Comparison of ENCODE assay signal across 9 mouse cellular contexts in the genomic region with DNA sequence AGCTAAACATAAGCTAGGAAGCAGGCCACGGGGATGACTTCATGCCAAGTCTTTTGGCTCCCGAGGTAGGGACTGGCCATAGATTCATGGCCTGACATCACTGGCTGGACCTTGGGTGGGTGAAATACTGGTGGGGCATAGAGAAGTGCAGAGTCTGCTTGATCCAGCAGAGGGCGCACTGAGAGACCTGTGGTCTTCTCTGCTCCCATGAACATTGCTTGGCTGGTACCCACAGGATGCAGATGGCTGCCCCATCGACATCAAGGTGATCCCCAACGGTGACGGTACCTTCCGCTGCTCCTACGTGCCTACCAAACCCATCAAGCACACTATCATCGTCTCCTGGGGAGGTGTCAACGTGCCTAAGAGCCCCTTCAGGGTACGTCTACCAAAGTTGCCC. TPM values are rescaled to one million over a fixed set of nuclear protein-coding genes. Genes with fewer than 3 reads are reported as not detected.
DNase-seq lines count a peak whose midpoint lies in the region; ATAC-seq and TF ChIP-seq lines count a peak whose summit lies in the region.
"Had no signal": no experiment of that assay in that cellular context is flagged by ENCODE, and none has a peak within 500 bp of the region (broad histone marks: within the 10 kb centered on the region; RNA-seq: fewer than 3 reads in every experiment).

No protein-coding gene starts in this region.

- no peak overlapping the region for H3K4me3 ChIP-seq in forebrain, embryonic 14.5 days (ENCODE audit: low read depth, low read length)
- H3K4me3 ChIP-seq in forebrain, embryonic 13.5 days = no peak overlapping the region
- H3K4me3 ChIP-seq in midbrain, embryonic 14.5 days (replicated peaks; ENCODE audit: low read depth, low read length) = no peak overlapping the region
- no peak overlapping the region for H3K4me3 ChIP-seq in midbrain, embryonic 11.5 days (ENCODE audit: low read depth, low read length)
- no peak overlapping the region for H3K4me3 ChIP-seq in bone marrow, adult 2 months (replicated peaks; ENCODE audit: control insufficient read depth, low read depth, low read length)

- no peak overlapping the region for H3K4me2 ChIP-seq in forebrain, embryonic 14.5 days (ENCODE audit: low read length)
- H3K4me2 ChIP-seq in forebrain, embryonic 13.5 days = no peak overlapping the region
- no peak overlapping the region for H3K4me2 ChIP-seq in midbrain, embryonic 14.5 days (ENCODE audit: low read length)
- H3K4me2 ChIP-seq in midbrain, embryonic 11.5 days = no peak overlapping the region

- H3K36me3 ChIP-seq in forebrain, embryonic 14.5 days (ENCODE audit: control insufficient read depth, insufficient read depth, low read length) = no peaks in the 10 kb centered on the region
- no peaks in the 10 kb centered on the region for H3K36me3 ChIP-seq in forebrain, embryonic 13.5 days (ENCODE audit: poor library complexity, severe bottlenecking)
- no peaks in the 10 kb centered on the region for H3K36me3 ChIP-seq in midbrain, embryonic 14.5 days (ENCODE audit: control insufficient read depth, insufficient read depth, low read length)
- no peaks in the 10 kb centered on the region for H3K36me3 ChIP-seq in midbrain, embryonic 11.5 days (ENCODE audit: control insufficient read depth, insufficient read depth, low read length)

- no peak overlapping the region for H3K27ac ChIP-seq in forebrain, embryonic 14.5 days (ENCODE audit: low read depth, low read length)
- no peak overlapping the region for H3K27ac ChIP-seq in forebrain, embryonic 13.5 days
- H3K27ac ChIP-seq in midbrain, embryonic 14.5 days (replicated peaks; ENCODE audit: low read depth, low read length) = no peak overlapping the region
- H3K27ac ChIP-seq in midbrain, embryonic 11.5 days (ENCODE audit: low read depth, low read length) = no peak overlapping the region
- H3K27ac ChIP-seq in bone marrow, adult 2 months (ENCODE audit: control insufficient read depth, insufficient read depth, low read depth, low read length, poor library complexity) = no peak overlapping the region

- peak; percentile 7 for DNase-seq in forebrain, embryonic 14.5 days (ENCODE audit: low spot score)
- DNase-seq in midbrain, embryonic 14.5 days = peak; percentile 19
- no peak for DNase-seq in midbrain, embryonic 11.5 days (ENCODE audit: low spot score, missing footprints)
- DNase-seq in kidney, postnatal 36 days = peak; percentile 27 to 75
- peak; percentile 39 to 77 for DNase-seq in spleen, postnatal 4 days (ENCODE audit: low spot score in 2 of 2)

- no peak overlapping the region for H3K9ac ChIP-seq in forebrain, embryonic 14.5 days (ENCODE audit: low read length)
- H3K9ac ChIP-seq in forebrain, embryonic 13.5 days = no peak overlapping the region
- no peak overlapping the region for H3K9ac ChIP-seq in midbrain, embryonic 14.5 days (replicated peaks; ENCODE audit: low read length)
- no peak overlapping the region for H3K9ac ChIP-seq in midbrain, embryonic 11.5 days (ENCODE audit: low read length)

- H3K4me1 ChIP-seq in forebrain, embryonic 14.5 days (ENCODE audit: control insufficient read depth, insufficient read depth, low read length) = no peaks in the 10 kb centered on the region
- no peaks in the 10 kb centered on the region for H3K4me1 ChIP-seq in forebrain, embryonic 13.5 days
- no peaks in the 10 kb centered on the region for H3K4me1 ChIP-seq in midbrain, embryonic 14.5 days (ENCODE audit: control insufficient read depth, insufficient read depth, low read length)
- H3K4me1 ChIP-seq in midbrain, embryonic 11.5 days (ENCODE audit: control insufficient read depth, insufficient read depth, low read length) = no peaks in the 10 kb centered on the region
- H3K4me1 ChIP-seq in bone marrow, adult 2 months (ENCODE audit: control insufficient read depth, insufficient read depth, low read length) = no peaks in the 10 kb centered on the region

- H3K9me3 ChIP-seq in forebrain, embryonic 14.5 days (replicated peaks; ENCODE audit: control insufficient read depth, low read length) = no peaks in the 10 kb centered on the region
- no peaks in the 10 kb centered on the region for H3K9me3 ChIP-seq in forebrain, embryonic 13.5 days (replicated peaks)
- no peaks in the 10 kb centered on the region for H3K9me3 ChIP-seq in midbrain, embryonic 14.5 days (ENCODE audit: control insufficient read depth, low read length)
- no peaks in the 10 kb centered on the region for H3K9me3 ChIP-seq in midbrain, embryonic 11.5 days (ENCODE audit: control insufficient read depth, low read length)

- no peak for TF ChIP-seq POLR2A in bone marrow, adult 2 months (IDR thresholded peaks at IDR 0.05; ENCODE audit: borderline replicate concordance, control insufficient read depth, low read depth, low read length)

- ATAC-seq in forebrain, embryonic 14.5 days = no peak
- ATAC-seq in forebrain, embryonic 13.5 days = no peak
- ATAC-seq in midbrain, embryonic 14.5 days (ENCODE audit: low FRiP score, low TSS enrichment) = no peak
- ATAC-seq in midbrain, embryonic 11.5 days (ENCODE audit: low FRiP score) = no peak
- no peak for ATAC-seq in erythroblast, adult 5-6 weeks (replicated peaks; ENCODE audit: low FRiP score, poor library complexity, severe bottlenecking)

- peak; percentile 83 for TF ChIP-seq CTCF in bone marrow, adult 2 months (IDR thresholded peaks at IDR 0.05; ENCODE audit: control insufficient read depth, insufficient read depth, low read length)

- H3K27me3 ChIP-seq in forebrain, embryonic 14.5 days (replicated peaks; ENCODE audit: control insufficient read depth, insufficient read depth, low read length) = no peaks in the 10 kb centered on the region
- no peaks in the 10 kb centered on the region for H3K27me3 ChIP-seq in forebrain, embryonic 13.5 days
- no peaks in the 10 kb centered on the region for H3K27me3 ChIP-seq in midbrain, embryonic 14.5 days (ENCODE audit: control insufficient read depth, insufficient read depth, low read length)
- H3K27me3 ChIP-seq in midbrain, embryonic 11.5 days (ENCODE audit: control insufficient read depth, insufficient read depth, low read length) = no peaks in the 10 kb centered on the region

- WGBS in forebrain, embryonic 14.5 days = 77% methylated on average over 11 of the region's 11 CpGs
- 73% methylated on average over 11 of the region's 11 CpGs for WGBS in forebrain, embryonic 13.5 days
- 75% methylated on average over 11 of the region's 11 CpGs for WGBS in midbrain, embryonic 14.5 days
- WGBS in midbrain, embryonic 11.5 days = 75% methylated on average over 11 of the region's 11 CpGs
- 36% methylated on average over 11 of the region's 11 CpGs for WGBS in bone marrow, adult 2 months

RNA-seq across cellular contexts. Expression of gene Flnc, which starts 11.7 kb away (rescaled TPM):
- 1.1 and 2.5 TPM in 2 replicates for polyA plus RNA-seq in forebrain, embryonic 14.5 days (2014; fragmentation: Nextera tagmentation; extraction: Ambion mirVana)
- 1.5 and 1.6 TPM in 2 replicates for polyA plus RNA-seq in forebrain, embryonic 13.5 days (2015; fragmentation: Nextera tagmentation; extraction: Ambion mirVana)
- polyA plus RNA-seq in midbrain, embryonic 14.5 days (2014; fragmentation: Nextera tagmentation; extraction: Ambion mirVana) = 1.6 and 4.0 TPM in 2 replicates
- 1.8 and 2.5 TPM in 2 replicates for polyA plus RNA-seq in midbrain, embryonic 11.5 days (2014; fragmentation: Nextera tagmentation; extraction: Ambion mirVana)
- 0.40 TPM in 1 of 2 replicates, not detected in the other for polyA plus RNA-seq in bone marrow, adult 2 months (2011; ENCODE audit: insufficient read depth, insufficient read length, low replicate concordance, missing spikeins)
- total RNA-seq in erythroblast, adult 5-6 weeks (2015; ENCODE audit: low replicate concordance) = not detected in 2 replicates
- total RNA-seq in erythroblast, adult 5-6 weeks (2017; ENCODE audit: low replicate concordance) = not detected in 2 replicates

RNA-seq across cellular contexts. Expression of gene Atp6v1f, which starts 22.7 kb away (rescaled TPM):
- polyA plus RNA-seq in forebrain, embryonic 14.5 days (2014; fragmentation: Nextera tagmentation; extraction: Ambion mirVana) = 340 and 395 TPM in 2 replicates
- 289 and 294 TPM in 2 replicates for polyA plus RNA-seq in forebrain, embryonic 13.5 days (2015; fragmentation: Nextera tagmentation; extraction: Ambion mirVana)
- polyA plus RNA-seq in midbrain, embryonic 14.5 days (2014; fragmentation: Nextera tagmentation; extraction: Ambion mirVana) = 318 and 408 TPM in 2 replicates
- polyA plus RNA-seq in midbrain, embryonic 11.5 days (2014; fragmentation: Nextera tagmentation; extraction: Ambion mirVana) = 178 and 199 TPM in 2 replicates
- polyA plus RNA-seq in bone marrow, adult 2 months (2011; ENCODE audit: insufficient read depth, insufficient read length, low replicate concordance, missing spikeins) = 123 and 143 TPM in 2 replicates
- 61.9 and 77.2 TPM in 2 replicates for total RNA-seq in erythroblast, adult 5-6 weeks (2015; ENCODE audit: low replicate concordance)
- total RNA-seq in erythroblast, adult 5-6 weeks (2017; ENCODE audit: low replicate concordance) = 27.2 and 37.2 TPM in 2 replicates

RNA-seq across cellular contexts. Expression of gene Atp6v1fnb, which starts 26.5 kb away (rescaled TPM):
- 0.27 TPM in 1 of 2 replicates, not detected in the other for polyA plus RNA-seq in forebrain, embryonic 14.5 days (2014; fragmentation: Nextera tagmentation; extraction: Ambion mirVana)
- polyA plus RNA-seq in forebrain, embryonic 13.5 days (2015; fragmentation: Nextera tagmentation; extraction: Ambion mirVana) = 0.41 and 0.45 TPM in 2 replicates
- 0.84 TPM in 1 of 2 replicates, not detected in the other for polyA plus RNA-seq in midbrain, embryonic 14.5 days (2014; fragmentation: Nextera tagmentation; extraction: Ambion mirVana)
- 0.20 and 0.25 TPM in 2 replicates for polyA plus RNA-seq in midbrain, embryonic 11.5 days (2014; fragmentation: Nextera tagmentation; extraction: Ambion mirVana)
- polyA plus RNA-seq in bone marrow, adult 2 months (2011; ENCODE audit: insufficient read depth, insufficient read length, low replicate concordance, missing spikeins) = not detected in 2 replicates
- not detected in 2 replicates for total RNA-seq in erythroblast, adult 5-6 weeks (2015; ENCODE audit: low replicate concordance)
- not detected in 2 replicates for total RNA-seq in erythroblast, adult 5-6 weeks (2017; ENCODE audit: low replicate concordance)
- polyA plus RNA-seq: large intestine, adult 2 months had no signal

RNA-seq across cellular contexts. Expression of gene Ccdc136, which starts 48.7 kb away (rescaled TPM):
- 40.2 and 42.2 TPM in 2 replicates for polyA plus RNA-seq in forebrain, embryonic 14.5 days (2014; fragmentation: Nextera tagmentation; extraction: Ambion mirVana)
- polyA plus RNA-seq in forebrain, embryonic 13.5 days (2015; fragmentation: Nextera tagmentation; extraction: Ambion mirVana) = 34.3 and 37.0 TPM in 2 replicates
- polyA plus RNA-seq in midbrain, embryonic 14.5 days (2014; fragmentation: Nextera tagmentation; extraction: Ambion mirVana) = 30.6 and 33.5 TPM in 2 replicates
- polyA plus RNA-seq in midbrain, embryonic 11.5 days (2014; fragmentation: Nextera tagmentation; extraction: Ambion mirVana) = 20.5 and 22.4 TPM in 2 replicates
- 4.1 TPM in 1 of 2 replicates, not detected in the other for polyA plus RNA-seq in bone marrow, adult 2 months (2011; ENCODE audit: insufficient read depth, insufficient read length, low replicate concordance, missing spikeins)
- total RNA-seq in erythroblast, adult 5-6 weeks (2015; ENCODE audit: low replicate concordance) = not detected in 2 replicates
- total RNA-seq in erythroblast, adult 5-6 weeks (2017; ENCODE audit: low replicate concordance) = not detected in 2 replicates

RNA-seq across cellular contexts. Expression of gene Opn1sw, which starts 56.5 kb away (rescaled TPM):
- 0.17 and 0.33 TPM in 2 replicates for polyA plus RNA-seq in forebrain, embryonic 14.5 days (2014; fragmentation: Nextera tagmentation; extraction: Ambion mirVana)
- polyA plus RNA-seq in forebrain, embryonic 13.5 days (2015; fragmentation: Nextera tagmentation; extraction: Ambion mirVana) = 0.44 TPM in 2 replicates
- 0.31 and 0.36 TPM in 2 replicates for polyA plus RNA-seq in midbrain, embryonic 14.5 days (2014; fragmentation: Nextera tagmentation; extraction: Ambion mirVana)
- 0.19 and 0.25 TPM in 2 replicates for polyA plus RNA-seq in midbrain, embryonic 11.5 days (2014; fragmentation: Nextera tagmentation; extraction: Ambion mirVana)
- polyA plus RNA-seq in bone marrow, adult 2 months (2011; ENCODE audit: insufficient read depth, insufficient read length, low replicate concordance, missing spikeins) = not detected in 2 replicates
- not detected in 2 replicates for total RNA-seq in erythroblast, adult 5-6 weeks (2015; ENCODE audit: low replicate concordance)
- not detected in 2 replicates for total RNA-seq in erythroblast, adult 5-6 weeks (2017; ENCODE audit: low replicate concordance)
